Mouse (Mus musculus): ENCODE results near the gene Lbhd2. TPM values are rescaled to one million over a fixed set of nuclear protein-coding genes. Genes with fewer than 3 reads are reported as not detected.

Lbhd2 gene
- polyA plus RNA-seq, 1 experiment from 2014 or later, result 0.63 TPM

DNA sequence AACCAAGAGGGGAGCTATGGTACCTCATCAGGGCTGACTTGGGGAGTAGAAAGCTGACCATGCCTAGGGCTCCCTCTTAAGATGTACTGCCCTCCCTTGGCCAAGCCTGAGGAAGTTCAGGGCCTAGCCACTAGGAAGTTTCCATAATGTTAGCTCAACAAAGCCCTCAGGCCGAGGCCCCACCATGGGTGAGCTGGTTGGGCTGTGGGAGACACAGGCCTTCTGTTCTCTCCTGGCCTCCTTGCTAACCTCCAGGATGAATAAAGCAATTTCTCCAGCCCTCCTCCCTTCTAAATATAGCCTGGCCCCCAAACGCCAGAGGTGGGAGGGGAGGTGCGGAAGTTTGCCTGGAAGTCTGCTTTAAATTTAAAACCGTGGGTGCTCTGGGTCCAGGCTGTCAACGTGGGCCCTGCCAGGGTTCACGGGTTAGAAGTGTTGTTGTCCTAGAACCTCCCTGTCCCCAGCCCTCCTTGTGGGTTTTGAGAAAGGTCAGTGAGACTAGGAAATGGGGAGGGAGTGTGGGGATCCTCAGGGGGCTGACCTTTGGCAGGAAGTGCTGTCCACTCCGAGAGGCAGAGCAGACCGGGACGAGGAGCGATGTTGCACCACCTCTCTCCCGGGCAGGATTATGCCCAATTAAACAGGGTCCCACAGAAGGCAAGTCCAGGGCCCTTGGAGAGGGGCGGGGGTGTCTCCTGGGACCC, 6.1 kb downstream of the Lbhd2 start:
- peaks cover 17% of the 10 kb centered on the region for H3K4me1 ChIP-seq (ENCODE audit: control insufficient read depth, insufficient read depth, low read length)
- ATAC-seq (ENCODE audit: insufficient number of reproducible peaks, low FRiP score, low TSS enrichment, low read depth), result 0 out of 2 replicates have a peak, but pooled peaks have one; percentile 1
- H3K4me3 ChIP-seq (ENCODE audit: low read depth, low read length), result peak overlapping the region; percentile 23
- H3K27me3 ChIP-seq (ENCODE audit: control insufficient read depth, insufficient read depth, low read length), result peaks cover 20% of the 10 kb centered on the region
- 0 out of 2 replicates have a peak overlapping the region, but pooled peaks have one; percentile 27 for H3K9ac ChIP-seq (ENCODE audit: low read length)
- WGBS, result 16% methylated on average over 12 of the region's 12 CpGs
- H3K9me3 ChIP-seq (ENCODE audit: control insufficient read depth, low read length), result no peaks in the 10 kb centered on the region
- H3K36me3 ChIP-seq (ENCODE audit: control insufficient read depth, insufficient read depth, low read length), result no peaks in the 10 kb centered on the region
- no peak overlapping the region for H3K27ac ChIP-seq (replicated peaks; ENCODE audit: low read depth, low read length)
- peak overlapping the region; percentile 47 for H3K4me2 ChIP-seq (ENCODE audit: low read depth, severe bottlenecking)
- DNase-seq (ENCODE audit: low spot score), result no peak

- Histone ChIP-seq H3K4me2 (ENCODE audit: low read depth, severe bottlenecking) (peak overlapping the region; percentile 47), H3K36me3 (ENCODE audit: control insufficient read depth, insufficient read depth, low read length) (no peaks in the 10 kb centered on the region), H3K27me3 (ENCODE audit: control insufficient read depth, insufficient read depth, low read length) (peaks cover 18% of the 10 kb centered on the region), H3K4me3 (ENCODE audit: low read depth, low read length) (peak overlapping the region; percentile 23), H3K27ac (replicated peaks; ENCODE audit: low read depth, low read length) (no peak overlapping the region), H3K9me3 (ENCODE audit: control insufficient read depth, low read length) (no peaks in the 10 kb centered on the region), H3K4me1 (ENCODE audit: control insufficient read depth, insufficient read depth, low read length) (peaks cover 17% of the 10 kb centered on the region), H3K9ac (ENCODE audit: low read length) (0 out of 2 replicates have a peak overlapping the region, but pooled peaks have one; percentile 27)
- 1% methylated on average over 21 of the region's 21 CpGs for WGBS
- DNase-seq (ENCODE audit: low spot score), result peak; percentile 95
- peak; percentile 71 for ATAC-seq (ENCODE audit: insufficient number of reproducible peaks, low FRiP score, low TSS enrichment, low read depth)
Measured at GRCm38 (mm10) chr12:111413300-111413699, 6.7 kb downstream of the Lbhd2 start.

GRCm38 (mm10) chr12:111416921-111417779, 10.5 kb downstream of the Lbhd2 start, which contains the start of gene Exoc3l4:
Gene Exoc3l4 (plus strand): TSS chr12:111417017.
- peaks cover 17% of the 10 kb centered on the region for H3K4me1 ChIP-seq (ENCODE audit: control insufficient read depth, insufficient read depth, low read length)
- peaks cover 10% of the 10 kb centered on the region for H3K27me3 ChIP-seq (ENCODE audit: control insufficient read depth, insufficient read depth, low read length)
- no peak within 1 kb of the TSS for H3K27ac ChIP-seq (replicated peaks; ENCODE audit: low read depth, low read length)
- 3% methylated on average over 17 of the region's 17 CpGs for WGBS
- H3K4me3 ChIP-seq (ENCODE audit: low read depth, low read length), result 0 out of 2 replicates have a peak within 1 kb of the TSS, but pooled peaks have one; percentile 12
- DNase-seq (ENCODE audit: low spot score), result peak; percentile 55
- H3K4me2 ChIP-seq (ENCODE audit: low read depth, severe bottlenecking), result peak within 1 kb of the TSS; percentile 51
- no peaks in the 10 kb centered on the region for H3K9me3 ChIP-seq (ENCODE audit: control insufficient read depth, low read length)
- no peaks in the 10 kb centered on the region for H3K36me3 ChIP-seq (ENCODE audit: control insufficient read depth, insufficient read depth, low read length)
- peak within 1 kb of the TSS; percentile 3; the same call in 1 of the 2 replicates for H3K9ac ChIP-seq (ENCODE audit: low read length)
- ATAC-seq (ENCODE audit: insufficient number of reproducible peaks, low FRiP score, low TSS enrichment, low read depth), result peak; percentile 45; the same call in 1 of the 2 replicates

- Histone ChIP-seq H3K4me3 (ENCODE audit: low read depth, low read length) (no peak overlapping the region), H3K27ac (replicated peaks; ENCODE audit: low read depth, low read length) (no peak overlapping the region), H3K4me2 (ENCODE audit: low read depth, severe bottlenecking) (no peak overlapping the region), H3K9me3 (ENCODE audit: control insufficient read depth, low read length) (no peaks in the 10 kb centered on the region), H3K9ac (ENCODE audit: low read length) (no peak overlapping the region), H3K36me3 (ENCODE audit: control insufficient read depth, insufficient read depth, low read length) (no peaks in the 10 kb centered on the region), H3K4me1 (ENCODE audit: control insufficient read depth, insufficient read depth, low read length) (peaks cover 21% of the 10 kb centered on the region; the same call in 1 of the 2 replicates), H3K27me3 (ENCODE audit: control insufficient read depth, insufficient read depth, low read length) (peaks cover 38% of the 10 kb centered on the region)
- 73% methylated on average over 5 of the region's 5 CpGs for WGBS
- ATAC-seq (ENCODE audit: insufficient number of reproducible peaks, low FRiP score, low TSS enrichment, low read depth), result no peak
- DNase-seq (ENCODE audit: low spot score), result no peak
Measured at GRCm38 (mm10) chr12:111419918-111420317, 13.3 kb downstream of the Lbhd2 start.

DNA sequence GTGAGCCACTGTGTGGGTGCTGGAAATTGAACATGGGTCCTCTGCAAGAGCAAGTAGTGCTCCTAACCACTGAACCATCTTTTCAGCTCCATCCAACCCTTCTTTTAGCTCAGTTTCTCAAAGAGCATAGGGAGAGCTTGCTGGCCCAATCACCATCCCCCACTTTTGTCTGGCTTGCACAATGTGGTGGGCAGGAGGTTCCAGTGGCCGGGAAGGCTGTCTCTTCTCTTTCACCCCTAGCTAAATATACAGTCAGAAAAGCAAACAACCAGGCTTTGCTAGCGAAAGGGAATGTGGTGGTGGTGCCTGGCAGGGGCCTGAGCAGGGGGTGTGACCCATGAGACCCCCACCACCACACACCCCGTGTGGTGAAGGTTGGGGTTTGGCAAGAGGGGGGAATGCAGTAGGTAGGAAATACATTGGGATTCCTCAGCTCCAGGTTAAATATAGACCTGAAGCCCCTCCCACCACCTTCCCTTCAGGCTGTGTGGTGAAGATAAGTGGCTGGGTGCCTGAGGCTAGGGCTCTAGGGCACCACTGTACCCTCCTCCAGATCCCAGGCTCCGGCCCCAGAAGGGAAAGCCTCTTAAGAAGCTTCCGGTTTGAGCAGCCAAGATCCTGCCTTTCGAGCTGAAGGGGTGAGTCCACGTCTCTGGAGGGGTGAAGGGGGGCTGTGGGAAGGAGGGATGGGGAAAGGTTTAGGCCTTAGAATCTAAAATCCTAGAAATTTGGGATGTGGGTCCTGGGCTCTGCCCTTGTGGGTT, 14.5 kb downstream of the Lbhd2 start:
- peaks cover 21% of the 10 kb centered on the region; the same call in 1 of the 2 replicates for H3K4me1 ChIP-seq (ENCODE audit: control insufficient read depth, insufficient read depth, low read length)
- no peaks in the 10 kb centered on the region for H3K36me3 ChIP-seq (ENCODE audit: control insufficient read depth, insufficient read depth, low read length)
- ATAC-seq (ENCODE audit: insufficient number of reproducible peaks, low FRiP score, low TSS enrichment, low read depth), result no peak
- no peaks in the 10 kb centered on the region for H3K9me3 ChIP-seq (ENCODE audit: control insufficient read depth, low read length)
- H3K27ac ChIP-seq (replicated peaks; ENCODE audit: low read depth, low read length), result no peak overlapping the region
- no peak overlapping the region for H3K4me3 ChIP-seq (ENCODE audit: low read depth, low read length)
- no peak overlapping the region for H3K9ac ChIP-seq (ENCODE audit: low read length)
- WGBS, result 57% methylated on average over 7 of the region's 7 CpGs
- peaks cover 47% of the 10 kb centered on the region for H3K27me3 ChIP-seq (ENCODE audit: control insufficient read depth, insufficient read depth, low read length)
- no peak for DNase-seq (ENCODE audit: low spot score)
- no peak overlapping the region for H3K4me2 ChIP-seq (ENCODE audit: low read depth, severe bottlenecking)

DNA sequence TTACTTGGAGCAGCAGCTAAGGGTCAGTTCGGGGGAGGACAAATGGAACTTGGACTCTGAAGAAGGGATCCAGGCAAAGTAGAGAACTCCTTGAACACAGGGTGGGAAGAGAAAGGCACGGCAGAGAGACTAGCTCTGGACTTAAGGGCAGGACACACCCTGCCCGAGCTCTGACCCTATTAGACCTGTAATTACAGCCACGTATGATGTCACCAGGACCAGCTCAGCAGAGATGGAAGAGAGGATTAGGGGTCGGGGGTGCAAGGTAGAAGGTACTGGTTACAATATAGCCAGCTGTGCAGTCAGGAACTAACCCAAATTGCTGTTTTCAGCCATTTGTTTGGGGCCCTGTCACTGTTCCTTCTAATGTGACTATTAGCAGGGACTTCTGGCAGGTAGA, 16.2 kb downstream of the Lbhd2 start:
- Histone ChIP-seq H3K9me3 (ENCODE audit: control insufficient read depth, low read length) (no peaks in the 10 kb centered on the region), H3K4me1 (ENCODE audit: control insufficient read depth, insufficient read depth, low read length) (peaks cover 11% of the 10 kb centered on the region; the same call in 1 of the 2 replicates), H3K27me3 (ENCODE audit: control insufficient read depth, insufficient read depth, low read length) (peaks cover 55% of the 10 kb centered on the region), H3K4me2 (ENCODE audit: low read depth, severe bottlenecking) (no peak overlapping the region), H3K4me3 (ENCODE audit: low read depth, low read length) (no peak overlapping the region), H3K9ac (ENCODE audit: low read length) (no peak overlapping the region), H3K36me3 (ENCODE audit: control insufficient read depth, insufficient read depth, low read length) (no peaks in the 10 kb centered on the region), H3K27ac (replicated peaks; ENCODE audit: low read depth, low read length) (no peak overlapping the region)
- ATAC-seq (ENCODE audit: insufficient number of reproducible peaks, low FRiP score, low TSS enrichment, low read depth), result no peak
- 34% methylated on average over 5 of the region's 5 CpGs for WGBS
- DNase-seq (ENCODE audit: low spot score), result no peak

DNA sequence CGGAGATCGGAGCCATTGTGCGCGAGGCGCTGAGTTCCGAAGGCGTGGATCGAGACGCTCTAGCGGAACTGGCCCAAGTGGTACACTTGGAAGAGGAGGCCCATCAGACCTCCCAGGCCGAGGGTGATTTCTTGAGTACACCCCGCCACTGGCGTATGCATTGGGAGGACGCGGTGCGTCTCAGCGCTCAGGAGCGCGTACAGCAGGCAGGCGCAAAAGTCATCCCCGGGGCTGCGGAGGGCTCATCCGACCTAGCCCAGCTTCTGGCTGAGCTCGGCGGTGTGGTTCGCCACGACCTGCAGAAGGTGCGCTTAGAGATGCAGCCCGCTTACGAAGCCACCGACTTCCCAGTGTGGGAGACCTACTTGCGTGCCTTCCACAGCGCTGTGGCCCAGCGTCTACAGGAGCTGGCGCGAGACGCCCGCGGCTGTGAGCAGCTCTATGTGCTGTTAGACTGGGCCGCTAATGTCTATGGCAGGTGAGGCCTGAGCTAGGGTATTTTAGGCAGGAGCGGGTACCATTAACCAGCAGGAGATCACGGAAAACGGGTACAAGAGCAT, 17.0 kb downstream of the Lbhd2 start:
- ATAC-seq (ENCODE audit: insufficient number of reproducible peaks, low FRiP score, low TSS enrichment, low read depth) (no peak), DNase-seq (ENCODE audit: low spot score) (peak; percentile 51)
- Histone ChIP-seq H3K9ac (ENCODE audit: low read length) (no peak overlapping the region), H3K4me1 (ENCODE audit: control insufficient read depth, insufficient read depth, low read length) (peaks cover 15% of the 10 kb centered on the region), H3K36me3 (ENCODE audit: control insufficient read depth, insufficient read depth, low read length) (no peaks in the 10 kb centered on the region), H3K4me3 (ENCODE audit: low read depth, low read length) (peak overlapping the region; percentile 20), H3K9me3 (ENCODE audit: control insufficient read depth, low read length) (no peaks in the 10 kb centered on the region), H3K27me3 (ENCODE audit: control insufficient read depth, insufficient read depth, low read length) (peaks cover 61% of the 10 kb centered on the region), H3K4me2 (ENCODE audit: low read depth, severe bottlenecking) (peak overlapping the region; percentile 42), H3K27ac (replicated peaks; ENCODE audit: low read depth, low read length) (no peak overlapping the region)
- 4% methylated on average over 43 of the region's 43 CpGs for WGBS

All from limb, embryonic 11.5 days (tissue).